Mouse (Mus musculus): ENCODE measurements around the gene Ptafr. TPM values are rescaled to one million over a fixed set of nuclear protein-coding genes. Genes with fewer than 3 reads are reported as not detected.

Ptafr gene
- polyA plus RNA-seq (2012; ENCODE audit: insufficient read depth, insufficient read length, missing spikeins), result 81.4 and 91.0 TPM in 2 replicates

DNA sequence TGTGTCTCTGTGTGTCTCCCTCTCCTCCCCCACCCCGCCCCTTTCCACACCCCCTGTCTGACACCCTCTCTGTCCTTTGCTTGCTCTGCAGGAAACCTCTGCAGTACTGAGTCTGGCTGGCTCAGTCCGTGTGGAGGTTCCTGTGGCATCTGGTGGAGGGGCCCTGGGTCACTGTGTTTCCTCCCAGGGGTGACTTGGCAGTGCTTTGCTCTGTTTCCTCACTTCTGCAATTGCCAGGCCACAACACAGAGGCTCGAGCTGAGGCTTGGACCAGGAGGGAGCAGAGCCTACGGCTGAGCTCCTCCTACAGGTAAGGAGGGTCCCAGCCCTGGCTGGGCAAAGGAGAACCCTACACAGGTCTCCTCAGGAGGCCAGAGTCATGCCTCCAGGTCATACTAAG, at the start of gene Ptafr:
Ptafr (plus strand) TSS at position 103 of the 400 bp plus-strand sequence.
- Histone ChIP-seq H3K4me3 (ENCODE audit: insufficient read depth, low read length) (peak within 1 kb of the TSS; percentile 83), H3K4me1 (ENCODE audit: control insufficient read depth, insufficient read depth, low read length) (peaks cover 38% of the 10 kb centered on the region), H3K27ac (ENCODE audit: insufficient read depth, low read depth, low read length) (peak within 1 kb of the TSS; percentile 90)
- no peak for TF ChIP-seq CTCF (IDR thresholded peaks at IDR 0.05; ENCODE audit: low read depth, low read length)
- TF ChIP-seq POLR2A (IDR thresholded peaks at IDR 0.05; ENCODE audit: borderline replicate concordance, low read depth, low read length), result 0 out of 2 replicates have a peak, but pooled peaks have one; percentile 44

DNA sequence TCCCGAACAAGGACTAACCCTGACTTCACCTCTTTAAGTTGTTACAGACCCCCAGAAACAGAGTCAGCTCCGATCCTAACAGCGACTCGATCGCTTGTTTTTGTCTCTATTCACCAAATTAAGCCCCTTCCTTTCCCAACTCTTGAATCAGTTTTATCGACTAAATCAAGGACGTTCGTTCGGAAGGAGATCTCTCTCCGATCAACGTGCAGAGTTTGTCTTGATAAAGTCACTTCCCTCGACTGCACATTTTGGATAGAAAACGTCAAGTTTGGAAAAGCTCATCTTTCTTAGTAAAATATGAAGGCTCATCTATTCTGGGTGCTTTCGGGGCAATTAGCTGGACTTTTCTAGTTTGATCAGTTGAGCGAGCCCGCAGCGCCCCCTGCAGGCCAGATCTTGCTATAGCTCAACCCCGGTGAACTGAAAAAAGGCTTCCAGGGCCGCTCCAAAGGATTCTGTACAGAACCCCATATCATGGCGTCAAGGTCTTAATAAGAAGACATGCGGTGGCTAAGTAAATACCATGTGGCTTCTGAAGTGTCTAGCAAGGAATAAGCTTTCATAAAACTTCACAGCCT, 49.2 kb upstream of the Ptafr start:
- Histone ChIP-seq H3K4me3 (ENCODE audit: insufficient read depth, low read length) (peak overlapping the region; percentile 55), H3K4me1 (ENCODE audit: control insufficient read depth, insufficient read depth, low read length) (peaks cover 24% of the 10 kb centered on the region), H3K27ac (ENCODE audit: insufficient read depth, low read depth, low read length) (peak overlapping the region; percentile 89)
- no peak for TF ChIP-seq POLR2A (IDR thresholded peaks at IDR 0.05; ENCODE audit: borderline replicate concordance, low read depth, low read length)
- TF ChIP-seq CTCF (IDR thresholded peaks at IDR 0.05; ENCODE audit: low read depth, low read length), result peak; percentile 74

DNA sequence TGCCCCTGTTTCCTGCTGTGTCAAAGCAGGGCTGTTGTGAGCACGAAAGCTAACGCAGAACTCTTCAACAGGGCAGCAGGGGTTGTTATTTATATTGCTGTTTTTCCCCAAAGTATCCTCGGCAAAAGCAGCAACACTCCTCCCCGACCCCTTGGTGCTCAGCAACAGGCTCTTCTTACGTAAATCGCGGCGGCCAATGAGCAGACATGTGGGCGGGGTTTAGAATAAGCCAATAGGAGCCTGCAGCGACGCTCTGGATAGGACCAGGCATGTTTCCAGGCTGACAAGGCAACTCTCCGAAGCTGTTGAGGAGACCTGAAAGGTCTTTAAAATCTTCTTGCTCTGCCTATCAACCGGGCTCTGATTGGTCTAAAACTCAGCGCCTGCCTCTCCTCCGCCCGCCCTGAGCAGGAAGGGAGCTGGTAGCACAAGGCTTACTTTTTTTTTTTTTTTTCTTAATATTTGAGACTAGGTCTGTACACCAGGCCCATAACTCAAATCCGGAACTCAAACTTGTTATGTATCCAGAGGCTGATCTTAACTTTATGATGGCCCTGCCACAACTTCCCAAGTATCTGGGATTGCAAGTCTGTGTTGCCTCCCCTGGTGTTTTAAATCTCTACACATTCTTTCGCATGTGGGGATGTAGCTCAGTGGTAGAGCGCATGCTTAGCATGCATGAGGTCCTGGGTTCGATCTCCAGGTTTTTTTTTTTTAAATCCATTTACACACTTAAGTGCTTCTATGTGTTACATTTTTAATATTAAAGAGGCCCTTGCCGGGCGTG, 48.3 kb upstream of the Ptafr start:
- TF ChIP-seq CTCF (IDR thresholded peaks at IDR 0.05; ENCODE audit: low read depth, low read length) (no peak), POLR2A (IDR thresholded peaks at IDR 0.05; ENCODE audit: borderline replicate concordance, low read depth, low read length) (no peak)
- Histone ChIP-seq H3K4me1 (ENCODE audit: control insufficient read depth, insufficient read depth, low read length) (peaks cover 24% of the 10 kb centered on the region), H3K27ac (ENCODE audit: insufficient read depth, low read depth, low read length) (peak overlapping the region; percentile 96), H3K4me3 (ENCODE audit: insufficient read depth, low read length) (peak overlapping the region; percentile 55)

DNA sequence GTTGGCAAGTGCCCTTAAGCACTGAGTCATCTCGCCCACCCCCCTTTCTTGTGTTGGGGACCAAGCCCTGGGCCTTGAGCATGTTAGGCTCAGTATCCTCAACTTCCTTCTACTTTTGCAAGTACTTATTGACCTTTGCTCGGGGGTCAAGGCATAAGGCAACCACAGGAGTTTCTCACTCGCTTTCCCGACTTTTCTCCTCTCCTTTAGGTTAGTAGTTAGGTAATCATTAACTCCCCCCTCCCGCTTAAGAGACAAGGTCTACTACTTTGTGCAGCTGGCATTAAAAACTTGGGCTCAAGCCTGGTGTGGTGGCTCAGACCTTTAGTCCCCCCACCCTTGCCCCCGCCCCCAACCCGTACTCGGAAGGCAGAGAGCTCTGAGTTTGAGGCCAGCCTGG, 45.8 kb upstream of the Ptafr start:
- Histone ChIP-seq H3K4me1 (ENCODE audit: control insufficient read depth, insufficient read depth, low read length) (peaks cover 16% of the 10 kb centered on the region), H3K4me3 (ENCODE audit: insufficient read depth, low read length) (no peak overlapping the region), H3K27ac (ENCODE audit: insufficient read depth, low read depth, low read length) (no peak overlapping the region)
- no peak for TF ChIP-seq CTCF (IDR thresholded peaks at IDR 0.05; ENCODE audit: low read depth, low read length)
- TF ChIP-seq POLR2A (IDR thresholded peaks at IDR 0.05; ENCODE audit: borderline replicate concordance, low read depth, low read length), result no peak

DNA sequence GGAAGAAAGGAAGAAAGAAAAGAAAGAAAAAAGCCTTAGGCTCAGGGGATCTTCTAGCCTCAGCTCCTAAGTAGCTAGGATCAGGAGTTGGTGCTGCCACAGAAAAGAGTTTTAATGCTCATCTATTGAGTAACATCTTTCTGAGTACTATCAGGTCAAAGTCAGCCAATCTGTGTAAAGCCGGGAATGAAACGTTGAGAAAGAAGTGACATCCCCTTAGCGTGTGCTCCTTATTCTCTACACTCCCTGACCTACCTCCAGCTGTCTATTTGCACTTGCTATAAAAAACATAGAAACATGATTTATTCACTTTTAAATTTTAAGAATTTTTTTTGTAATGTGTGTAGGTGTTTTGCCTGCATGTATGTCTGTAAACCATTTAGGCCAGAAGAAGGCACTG, 44.7 kb upstream of the Ptafr start:
- Histone ChIP-seq H3K4me3 (ENCODE audit: insufficient read depth, low read length) (no peak overlapping the region), H3K27ac (ENCODE audit: insufficient read depth, low read depth, low read length) (no peak overlapping the region), H3K4me1 (ENCODE audit: control insufficient read depth, insufficient read depth, low read length) (peaks cover 8% of the 10 kb centered on the region)
- TF ChIP-seq CTCF (IDR thresholded peaks at IDR 0.05; ENCODE audit: low read depth, low read length), result no peak
- no peak for TF ChIP-seq POLR2A (IDR thresholded peaks at IDR 0.05; ENCODE audit: borderline replicate concordance, low read depth, low read length)

DNA sequence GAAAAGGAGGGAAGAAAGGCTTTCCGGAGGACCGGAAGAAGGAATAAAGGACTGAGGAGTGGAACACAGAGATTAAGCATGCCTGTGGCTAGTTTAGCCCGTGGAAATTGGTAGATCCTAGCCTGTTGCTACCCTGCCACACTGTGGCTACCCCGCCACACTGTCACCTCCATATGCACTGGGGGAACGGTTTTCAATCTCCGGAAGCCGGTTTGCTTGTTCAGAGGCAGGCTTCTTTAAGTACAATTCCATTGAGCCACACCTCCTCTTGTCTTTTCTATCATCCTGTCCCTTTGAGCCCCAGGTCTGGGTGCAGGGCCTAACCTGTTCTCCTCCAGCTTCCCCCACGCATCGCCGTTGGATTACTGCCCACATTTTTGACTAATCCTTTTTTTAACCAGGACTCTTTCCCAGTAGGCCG, 39.5 kb upstream of the Ptafr start:
- Histone ChIP-seq H3K27ac (ENCODE audit: insufficient read depth, low read depth, low read length) (no peak overlapping the region), H3K4me3 (ENCODE audit: insufficient read depth, low read length) (no peak overlapping the region), H3K4me1 (ENCODE audit: control insufficient read depth, insufficient read depth, low read length) (peaks cover 10% of the 10 kb centered on the region)
- no peak for TF ChIP-seq CTCF (IDR thresholded peaks at IDR 0.05; ENCODE audit: low read depth, low read length)
- TF ChIP-seq POLR2A (IDR thresholded peaks at IDR 0.05; ENCODE audit: borderline replicate concordance, low read depth, low read length), result no peak

DNA sequence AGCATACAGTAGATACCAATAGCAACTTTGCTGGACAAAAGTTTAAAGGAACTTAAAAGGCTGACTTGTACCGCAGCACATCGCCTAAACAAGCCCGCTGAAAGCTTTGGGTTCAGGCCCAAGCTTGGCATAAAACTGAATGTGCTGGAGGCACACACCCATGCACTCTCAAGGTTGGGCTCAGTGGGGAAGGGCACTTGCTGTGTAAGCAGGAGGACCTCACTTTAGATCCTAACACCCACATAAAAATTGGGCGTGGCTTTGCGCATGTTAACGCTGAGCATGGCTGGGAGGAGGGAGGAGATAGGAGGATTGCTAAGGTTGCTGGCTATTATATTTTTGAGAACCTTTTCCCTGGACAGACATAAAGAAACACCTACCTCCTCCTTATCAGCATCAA, 39.1 kb upstream of the Ptafr start:
- TF ChIP-seq CTCF (IDR thresholded peaks at IDR 0.05; ENCODE audit: low read depth, low read length), result no peak
- TF ChIP-seq POLR2A (IDR thresholded peaks at IDR 0.05; ENCODE audit: borderline replicate concordance, low read depth, low read length), result no peak
- no peak overlapping the region for H3K27ac ChIP-seq (ENCODE audit: insufficient read depth, low read depth, low read length)
- H3K4me1 ChIP-seq (ENCODE audit: control insufficient read depth, insufficient read depth, low read length), result peaks cover 14% of the 10 kb centered on the region
- no peak overlapping the region for H3K4me3 ChIP-seq (ENCODE audit: insufficient read depth, low read length)

DNA sequence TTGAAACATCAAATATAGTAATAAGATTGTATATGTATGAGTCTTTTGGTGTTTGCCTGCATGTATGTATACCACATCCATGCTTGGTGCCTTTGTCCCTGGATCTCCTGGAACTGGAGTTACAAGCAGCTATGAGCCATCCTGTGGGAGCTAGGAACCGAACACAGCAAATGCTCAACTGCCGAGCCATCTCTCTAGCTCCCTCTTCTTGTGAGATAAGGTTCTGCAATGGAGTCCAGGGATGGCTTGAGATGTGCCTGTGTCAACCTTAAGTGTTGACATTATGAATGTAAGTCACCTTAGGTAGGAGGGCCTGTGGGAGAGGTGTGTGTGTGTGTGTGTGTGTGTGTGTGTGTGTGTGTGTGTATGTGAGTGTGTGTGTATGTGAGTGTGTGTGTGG, 37.2 kb upstream of the Ptafr start:
- H3K4me1 ChIP-seq (ENCODE audit: control insufficient read depth, insufficient read depth, low read length), result peaks cover 30% of the 10 kb centered on the region
- TF ChIP-seq CTCF (IDR thresholded peaks at IDR 0.05; ENCODE audit: low read depth, low read length) (no peak), POLR2A (IDR thresholded peaks at IDR 0.05; ENCODE audit: borderline replicate concordance, low read depth, low read length) (no peak)

DNA sequence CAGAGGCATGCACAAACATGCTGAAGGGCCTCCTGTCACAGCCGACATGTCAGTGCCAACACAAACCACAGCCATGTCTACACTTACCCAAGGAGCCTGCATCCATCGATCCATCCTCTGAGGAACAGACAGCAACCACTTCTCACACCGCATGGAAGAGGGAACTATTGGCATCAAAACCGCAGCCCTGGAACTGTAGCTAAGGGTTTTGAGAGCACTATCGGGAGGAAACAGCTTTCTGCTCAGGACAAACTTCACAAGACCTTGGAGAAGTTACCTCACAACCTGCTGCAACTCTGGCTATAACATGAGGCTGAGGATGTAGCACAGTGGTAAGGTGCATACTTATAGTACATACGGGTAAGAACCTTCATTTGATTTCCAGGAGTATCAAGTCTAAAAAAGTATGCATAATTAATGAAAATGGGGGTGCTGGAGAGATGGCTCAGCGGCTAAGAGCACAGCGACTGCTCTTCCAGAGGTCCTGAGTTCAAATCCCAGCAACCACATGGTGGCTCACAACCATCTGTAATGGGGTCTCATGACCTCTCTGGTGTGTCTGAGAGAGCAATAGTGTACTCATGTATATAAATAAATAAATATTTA, 35.8 kb upstream of the Ptafr start:
- Histone ChIP-seq H3K4me3 (ENCODE audit: insufficient read depth, low read length) (no peak overlapping the region), H3K27ac (ENCODE audit: insufficient read depth, low read depth, low read length) (0 out of 2 replicates have a peak overlapping the region, but pooled peaks have one; percentile 15), H3K4me1 (ENCODE audit: control insufficient read depth, insufficient read depth, low read length) (peaks cover 31% of the 10 kb centered on the region)
- TF ChIP-seq POLR2A (IDR thresholded peaks at IDR 0.05; ENCODE audit: borderline replicate concordance, low read depth, low read length), result no peak
- TF ChIP-seq CTCF (IDR thresholded peaks at IDR 0.05; ENCODE audit: low read depth, low read length), result no peak

More for the DNA sequence above, 37.2 kb upstream of the Ptafr start:
- H3K27ac ChIP-seq (ENCODE audit: insufficient read depth, low read depth, low read length), result no peak overlapping the region
- H3K4me3 ChIP-seq (ENCODE audit: insufficient read depth, low read length), result no peak overlapping the region

DNA sequence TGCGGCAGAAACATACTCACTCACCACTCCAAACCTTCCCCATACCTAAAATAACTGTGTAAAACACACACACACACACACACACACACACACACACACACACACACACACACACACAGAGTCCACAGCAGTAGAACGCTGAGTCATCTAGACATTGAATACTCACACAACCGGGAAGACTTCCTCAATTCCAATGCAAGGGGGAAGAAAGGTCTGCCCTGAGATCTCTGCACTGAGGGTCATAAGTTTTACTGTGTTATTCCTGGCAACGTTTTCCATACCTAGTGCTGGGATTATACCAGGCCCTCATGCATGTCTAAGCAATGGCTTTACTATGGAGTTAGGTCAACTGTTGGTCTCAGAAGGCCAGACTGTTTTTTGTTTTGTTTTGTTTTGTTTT, 34.5 kb upstream of the Ptafr start:
- no peak overlapping the region for H3K4me3 ChIP-seq (ENCODE audit: insufficient read depth, low read length)
- peaks cover 34% of the 10 kb centered on the region for H3K4me1 ChIP-seq (ENCODE audit: control insufficient read depth, insufficient read depth, low read length)
- TF ChIP-seq CTCF (IDR thresholded peaks at IDR 0.05; ENCODE audit: low read depth, low read length) (no peak), POLR2A (IDR thresholded peaks at IDR 0.05; ENCODE audit: borderline replicate concordance, low read depth, low read length) (no peak)
- peak overlapping the region; percentile 83 for H3K27ac ChIP-seq (ENCODE audit: insufficient read depth, low read depth, low read length)
